ENCODE assay signal across 6 mouse cellular contexts in the genomic region with DNA sequence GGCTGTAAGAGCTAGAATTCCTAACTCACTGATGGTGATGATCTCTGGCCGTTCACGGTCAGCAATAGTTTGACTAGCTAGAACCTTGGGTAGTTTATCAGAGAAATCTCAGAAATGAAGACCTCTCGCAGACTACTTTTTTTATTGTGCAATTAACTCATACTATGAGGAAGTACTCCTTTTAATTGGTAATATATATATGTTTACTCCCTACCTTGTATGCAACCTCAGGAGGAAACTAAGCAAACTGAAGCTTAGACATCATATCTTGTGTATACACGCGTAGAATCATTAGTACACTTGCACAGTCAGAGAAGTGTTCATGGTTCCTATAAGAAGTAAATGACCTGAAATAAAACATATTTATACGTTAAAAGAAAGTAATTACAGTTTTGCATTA.
"Had no signal": no experiment of that assay in that cellular context is flagged by ENCODE, and none has a peak within 500 bp of the region (broad histone marks: within the 10 kb centered on the region; RNA-seq: fewer than 3 reads in every experiment).

No protein-coding gene starts in this region.

- H3K36me3 ChIP-seq: limb, embryonic 12.5 days; midbrain, embryonic 15.5 days had no signal

- H3K27me3 ChIP-seq: limb, embryonic 12.5 days; midbrain, embryonic 15.5 days had no signal

- H3K9ac ChIP-seq: limb, embryonic 12.5 days; liver, embryonic 14.5 days; midbrain, embryonic 15.5 days had no signal

- H3K4me2 ChIP-seq: limb, embryonic 12.5 days; midbrain, embryonic 15.5 days had no signal

- H3K4me3 ChIP-seq: limb, embryonic 12.5 days; midbrain, embryonic 15.5 days had no signal

- H3K9me3 ChIP-seq: limb, embryonic 12.5 days; midbrain, embryonic 15.5 days had no signal

- H3K27ac ChIP-seq: limb, embryonic 12.5 days; liver, embryonic 14.5 days; midbrain, embryonic 15.5 days had no signal

- DNase-seq: liver; right cerebral cortex, postnatal 25 days; thymus, postnatal 4 days had no signal
